Mouse (Mus musculus) forebrain, embryonic 15.5 days (tissue): ENCODE results near the gene Dcbld2. TPM values are rescaled to one million over a fixed set of nuclear protein-coding genes. Genes with fewer than 3 reads are reported as not detected.

Experiments
- ATAC-seq: fragments of 200-750 bp; cut with Nextera tagmentation; replicated peaks from 2 replicates; pipeline ENCODE4 v1.8.0; 2017; ENCODE audit warnings: mild to moderate bottlenecking, moderate TSS enrichment, moderate library complexity
- H3K27ac ChIP-seq: fragments of 300-500 bp; sonication (generic); replicated peaks from 2 replicates; pipeline ENCODE4 v1.5.1; 2015; ENCODE audit warnings: mild to moderate bottlenecking, inconsistent platforms
- H3K27me3 ChIP-seq: fragments of 300-500 bp; sonication (generic); 2 replicates; pipeline ENCODE4 v1.6.1; 2015; ENCODE audit warnings: inconsistent platforms
- H3K36me3 ChIP-seq: fragments of 300-500 bp; sonication (generic); 2 replicates; pipeline ENCODE4 v1.6.1; 2015; ENCODE audit warnings: mild to moderate bottlenecking, inconsistent platforms
- H3K4me1 ChIP-seq: fragments of 300-500 bp; sonication (generic); 2 replicates; pipeline ENCODE4 v1.6.1; 2015; ENCODE audit warnings: inconsistent platforms
- H3K4me2 ChIP-seq: fragments of 300-500 bp; sonication (generic); replicated peaks from 2 replicates; pipeline ENCODE4 v1.6.1; 2015; ENCODE audit warnings: mild to moderate bottlenecking, inconsistent platforms
- H3K4me3 ChIP-seq: fragments of 300-500 bp; sonication (generic); 2 replicates; pipeline ENCODE4 v1.5.1; 2015; ENCODE audit warnings: mild to moderate bottlenecking, inconsistent platforms
- H3K9ac ChIP-seq: fragments of 300-500 bp; sonication (generic); replicated peaks from 2 replicates; pipeline ENCODE4 v1.6.1; 2015; ENCODE audit warnings: mild to moderate bottlenecking, inconsistent platforms
- H3K9me3 ChIP-seq: fragments of 300-500 bp; sonication (generic); 2 replicates; pipeline ENCODE4 v1.6.1; 2016; ENCODE audit warnings: inconsistent platforms
- WGBS: fragments of 180-500 bp; shearing (Covaris S2); methylation state at CpG from one replicate; pipeline ENCODE4 v1.1.7; 2015; ENCODE audit warnings: mixed read lengths; 5-methylcytosine and 5-hydroxymethylcytosine counted together
- polyA plus RNA-seq: library from polyadenylated mRNA; unstranded; fragments of >200 nt; fragmentation: Nextera tagmentation; extraction: Ambion mirVana; gene quantifications from 2 replicates; pipeline ENCODE4 v1.2.1, GENCODE M21; 2015

The Dcbld2 gene
- polyA plus RNA-seq, 1 experiment from 2014 or later, result 5.0 TPM

DNA sequence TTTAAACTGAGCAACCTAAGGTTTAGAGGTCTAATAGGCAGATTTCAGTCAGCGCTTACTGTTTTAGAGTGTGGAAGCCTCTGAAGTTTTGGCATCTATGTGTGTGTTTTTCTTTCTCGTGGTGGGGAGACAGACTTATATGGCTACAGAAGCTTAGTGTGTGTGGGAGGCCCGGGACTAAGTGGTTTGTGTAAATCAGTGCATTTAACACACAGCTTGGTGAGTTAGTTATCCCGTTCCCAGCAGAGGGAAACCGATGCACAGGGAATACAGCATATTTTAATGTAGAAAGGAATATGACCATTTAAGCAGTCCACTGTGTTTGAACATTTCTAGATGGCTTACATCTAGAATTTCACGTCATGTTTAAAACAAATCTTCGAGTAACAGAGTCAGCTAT is 1.6 kb downstream of the Dcbld2 start:
- no peaks in the 10 kb centered on the region for H3K27me3 ChIP-seq
- ATAC-seq, result no peak
- no peak overlapping the region for H3K27ac ChIP-seq
- H3K9me3 ChIP-seq, result no peaks in the 10 kb centered on the region
- 40% methylated on average over 7 of the region's 7 CpGs for WGBS
- H3K4me2 ChIP-seq, result peak overlapping the region; percentile 53
- H3K9ac ChIP-seq, result peak overlapping the region; percentile 75; the same call in 1 of the 2 replicates
- H3K4me3 ChIP-seq, result peak overlapping the region; percentile 59
- H3K36me3 ChIP-seq, result no peaks in the 10 kb centered on the region
- peaks cover 13% of the 10 kb centered on the region for H3K4me1 ChIP-seq

DNA sequence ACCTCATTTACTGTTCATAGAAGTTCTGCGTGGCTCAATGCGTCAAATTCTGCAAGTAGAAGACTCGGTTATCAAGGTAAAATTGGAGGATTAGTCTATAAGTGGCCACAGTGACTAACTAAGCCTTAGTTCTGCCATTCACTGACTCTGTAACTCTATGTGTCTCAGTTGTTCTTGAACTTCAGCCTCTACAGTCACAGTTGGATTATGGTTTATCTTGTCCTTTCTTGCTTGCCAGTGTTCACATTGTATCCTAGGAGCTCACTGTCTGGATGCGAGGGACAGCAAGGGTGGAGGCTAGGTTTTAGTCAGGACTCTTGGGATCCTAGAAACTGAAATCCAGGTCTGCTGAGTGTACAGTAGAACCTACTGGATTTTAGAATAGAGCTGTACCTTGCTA is 6.6 kb downstream of the Dcbld2 start:
- Histone ChIP-seq H3K9me3 (no peaks in the 10 kb centered on the region), H3K36me3 (no peaks in the 10 kb centered on the region), H3K4me1 (peaks cover 2% of the 10 kb centered on the region), H3K9ac (no peak overlapping the region), H3K4me2 (no peak overlapping the region), H3K27me3 (no peaks in the 10 kb centered on the region), H3K27ac (no peak overlapping the region), H3K4me3 (no peak overlapping the region)
- ATAC-seq, result no peak
- WGBS, result 93% methylated on average over 4 of the region's 4 CpGs

DNA sequence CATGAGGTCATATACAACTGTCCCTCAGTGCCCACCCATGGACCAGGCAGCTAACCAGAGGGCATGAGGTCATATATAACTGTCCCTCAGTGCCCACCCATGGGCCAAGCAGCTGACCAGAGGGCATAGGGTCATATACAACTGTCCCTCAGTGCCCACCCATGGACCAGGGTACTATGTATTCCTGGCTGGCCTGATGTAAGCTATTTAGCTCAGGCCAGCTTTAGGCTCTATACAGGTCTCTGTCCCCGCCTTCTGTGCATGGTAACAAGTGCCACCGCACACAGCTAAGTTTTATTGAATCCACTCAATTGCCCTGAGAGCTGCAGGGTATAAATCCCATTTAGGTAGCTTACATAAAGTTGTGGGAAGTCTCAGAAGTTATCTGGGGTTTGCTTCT is 7.3 kb downstream of the Dcbld2 start:
- Histone ChIP-seq H3K27ac (no peak overlapping the region), H3K9me3 (no peaks in the 10 kb centered on the region), H3K4me2 (no peak overlapping the region), H3K27me3 (no peaks in the 10 kb centered on the region), H3K4me1 (no peaks in the 10 kb centered on the region), H3K4me3 (no peak overlapping the region), H3K9ac (no peak overlapping the region), H3K36me3 (no peaks in the 10 kb centered on the region)
- 95% methylated on average over 2 of the region's 2 CpGs for WGBS
- ATAC-seq, result 0 out of 2 replicates have a peak, but pooled peaks have one; percentile 29

DNA sequence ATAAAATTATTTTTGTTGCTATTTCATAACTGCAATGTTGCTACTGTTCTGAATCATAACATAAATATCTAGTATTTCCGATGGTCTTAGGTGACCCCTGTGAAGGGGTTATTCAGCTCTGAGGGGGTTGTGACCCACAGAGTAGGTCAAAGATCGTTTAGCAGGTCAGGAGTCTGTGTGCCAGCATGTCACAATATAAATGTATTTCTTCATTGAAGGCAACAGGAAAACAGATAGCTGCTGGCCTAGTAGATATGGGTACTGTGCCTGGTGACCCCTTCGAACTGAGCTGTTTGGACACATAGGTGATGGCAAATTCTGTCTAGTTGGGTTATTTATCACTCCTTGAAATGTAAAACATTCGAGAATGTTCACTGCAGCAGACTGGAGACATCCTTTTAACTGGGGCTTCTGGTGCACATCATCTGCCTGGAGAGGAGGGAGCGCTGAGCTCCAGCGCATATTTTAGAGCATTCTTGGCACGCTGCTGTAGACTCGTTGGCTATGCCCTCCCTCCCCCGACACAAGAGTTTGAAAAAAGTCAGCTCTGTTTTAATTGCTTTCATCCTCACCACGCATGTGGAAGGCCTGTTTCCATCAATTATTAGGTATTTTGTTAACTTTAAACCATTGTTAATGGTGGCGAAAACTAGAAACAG is 13.6 kb downstream of the Dcbld2 start:
- Histone ChIP-seq H3K27ac (no peak overlapping the region), H3K4me1 (peaks cover 9% of the 10 kb centered on the region), H3K36me3 (no peaks in the 10 kb centered on the region), H3K4me2 (no peak overlapping the region), H3K27me3 (no peaks in the 10 kb centered on the region), H3K9ac (no peak overlapping the region), H3K4me3 (no peak overlapping the region), H3K9me3 (no peaks in the 10 kb centered on the region)
- ATAC-seq, result peak; percentile 57; the same call in 1 of the 2 replicates
- WGBS, result 41% methylated on average over 11 of the region's 11 CpGs

DNA sequence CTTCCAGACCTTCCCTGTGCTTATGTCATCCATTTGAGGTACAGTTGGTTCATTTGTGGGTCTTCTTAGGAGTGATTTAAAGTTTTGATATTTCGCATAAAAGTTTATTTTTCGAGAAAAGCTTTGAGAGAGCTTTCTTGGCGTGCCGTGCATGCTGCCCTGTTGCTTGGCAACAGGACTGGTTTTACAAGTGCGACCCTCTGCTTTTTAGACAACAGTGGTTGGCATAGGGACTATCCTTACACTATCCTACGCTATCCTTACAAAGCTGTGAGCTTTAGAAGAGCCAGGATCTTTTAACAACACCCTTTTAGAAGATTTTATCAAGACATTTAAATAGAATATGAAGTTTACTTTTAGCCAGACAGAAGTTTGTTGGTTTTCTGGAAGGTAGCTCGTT is 22.0 kb downstream of the Dcbld2 start:
- WGBS, result 76% methylated on average over 7 of the region's 7 CpGs
- H3K9me3 ChIP-seq, result no peaks in the 10 kb centered on the region
- ATAC-seq, result no peak
- H3K9ac ChIP-seq, result no peak overlapping the region
- H3K36me3 ChIP-seq, result no peaks in the 10 kb centered on the region
- no peak overlapping the region for H3K4me2 ChIP-seq
- H3K27me3 ChIP-seq, result no peaks in the 10 kb centered on the region
- no peak overlapping the region for H3K4me3 ChIP-seq
- H3K4me1 ChIP-seq, result no peaks in the 10 kb centered on the region
- H3K27ac ChIP-seq, result no peak overlapping the region

DNA sequence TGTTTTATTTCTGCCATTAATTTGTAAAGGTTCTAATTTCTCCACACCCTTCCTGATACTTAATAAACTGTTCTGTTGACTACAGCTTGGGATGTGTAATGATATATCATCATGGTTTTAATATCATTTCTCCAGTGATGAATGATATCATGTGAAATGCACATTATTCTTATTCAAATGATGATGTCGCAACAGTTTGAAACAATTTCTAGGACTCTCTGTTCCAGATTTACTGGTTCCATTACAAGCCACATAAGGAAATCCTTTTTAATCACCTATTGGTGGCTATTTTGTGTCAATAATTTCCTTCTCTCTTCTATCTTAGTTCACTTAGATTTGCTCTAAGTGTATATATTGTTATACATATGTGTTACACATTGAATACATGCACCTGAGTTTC is 24.1 kb downstream of the Dcbld2 start:
- Histone ChIP-seq H3K9me3 (no peaks in the 10 kb centered on the region), H3K9ac (no peak overlapping the region), H3K27ac (no peak overlapping the region), H3K4me3 (no peak overlapping the region), H3K27me3 (no peaks in the 10 kb centered on the region), H3K36me3 (peaks cover 3% of the 10 kb centered on the region; the same call in 1 of the 2 replicates), H3K4me2 (no peak overlapping the region), H3K4me1 (no peaks in the 10 kb centered on the region)
- 93% methylated on average over 1 of the region's 1 CpGs for WGBS
- no peak for ATAC-seq

DNA sequence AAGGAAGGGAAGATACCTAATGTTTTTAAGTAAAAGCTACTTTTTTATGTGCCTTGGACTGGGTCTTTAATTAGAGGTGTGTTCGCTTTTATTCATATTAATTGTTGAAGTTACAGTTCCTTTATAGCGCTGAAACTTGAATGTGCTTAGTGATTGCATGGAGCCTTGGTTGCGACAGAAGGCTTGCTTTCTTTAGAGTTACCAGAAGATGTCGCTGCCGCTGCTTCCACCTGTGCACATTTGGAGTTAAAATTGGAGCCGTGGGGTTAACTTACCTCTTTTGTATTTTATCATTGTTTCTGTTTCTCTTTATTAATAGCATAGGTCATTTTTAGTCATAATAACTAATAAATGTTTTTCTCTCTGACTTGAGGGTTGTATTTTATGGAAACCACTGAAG is 36.5 kb downstream of the Dcbld2 start:
- ATAC-seq, result no peak
- Histone ChIP-seq H3K9ac (no peak overlapping the region), H3K4me2 (no peak overlapping the region), H3K4me1 (no peaks in the 10 kb centered on the region), H3K27me3 (no peaks in the 10 kb centered on the region), H3K36me3 (peaks cover under 1% of the 10 kb centered on the region; the same call in 1 of the 2 replicates), H3K9me3 (no peaks in the 10 kb centered on the region), H3K4me3 (no peak overlapping the region), H3K27ac (no peak overlapping the region)
- 68% methylated on average over 6 of the region's 6 CpGs for WGBS

DNA sequence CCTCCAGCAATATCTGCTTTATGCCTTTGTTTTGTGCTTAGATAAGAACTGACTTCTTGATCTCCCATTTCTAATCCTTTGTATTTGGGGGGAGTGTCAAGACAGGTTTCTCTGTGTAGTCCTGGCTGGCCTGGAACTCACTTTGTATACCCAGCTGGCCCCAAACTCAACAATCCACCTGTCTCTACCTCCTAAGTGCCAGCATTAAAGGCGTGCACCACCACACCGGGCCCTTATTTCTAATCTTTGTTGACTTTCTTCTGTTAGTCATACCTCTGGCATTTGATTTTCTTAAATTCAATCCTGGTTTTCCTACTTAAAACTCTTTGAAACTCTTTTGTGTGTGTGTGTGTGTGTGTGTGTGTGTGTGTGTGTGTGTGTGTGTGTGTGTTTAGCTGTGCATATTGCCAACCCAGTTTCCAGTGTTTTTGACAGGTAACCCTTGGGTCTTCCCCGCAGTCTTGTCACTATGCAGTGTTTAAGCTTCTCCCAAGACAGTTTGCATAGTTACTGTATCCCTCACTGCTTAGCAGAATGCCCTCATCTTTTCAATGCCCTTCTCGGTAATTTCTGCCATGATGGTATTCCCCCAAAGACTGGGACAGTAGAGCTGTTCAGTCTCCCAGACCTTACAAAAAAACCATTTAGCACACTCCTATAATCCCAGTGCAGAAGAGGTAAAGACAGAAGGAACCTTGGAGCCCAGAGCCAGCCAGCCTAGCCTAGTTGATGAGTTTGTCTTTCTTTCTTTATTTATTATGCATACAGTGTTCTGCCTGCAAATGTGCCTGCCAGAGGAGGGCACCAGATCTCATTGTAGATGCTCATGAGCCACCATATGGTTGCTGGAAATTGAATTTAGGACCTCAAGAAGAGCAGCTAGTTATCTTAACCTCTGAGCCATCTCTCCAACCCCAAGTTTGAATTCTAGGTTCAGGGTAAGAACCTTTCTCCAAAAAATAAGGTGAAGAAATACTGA is 38.3 kb downstream of the Dcbld2 start:
- Histone ChIP-seq H3K36me3 (peaks cover 8% of the 10 kb centered on the region), H3K9ac (no peak overlapping the region), H3K9me3 (no peaks in the 10 kb centered on the region), H3K4me2 (no peak overlapping the region), H3K4me3 (no peak overlapping the region), H3K27me3 (no peaks in the 10 kb centered on the region), H3K4me1 (no peaks in the 10 kb centered on the region), H3K27ac (no peak overlapping the region)
- no peak; the same call in 1 of the 2 replicates for ATAC-seq
- 98% methylated on average over 4 of the region's 4 CpGs for WGBS

DNA sequence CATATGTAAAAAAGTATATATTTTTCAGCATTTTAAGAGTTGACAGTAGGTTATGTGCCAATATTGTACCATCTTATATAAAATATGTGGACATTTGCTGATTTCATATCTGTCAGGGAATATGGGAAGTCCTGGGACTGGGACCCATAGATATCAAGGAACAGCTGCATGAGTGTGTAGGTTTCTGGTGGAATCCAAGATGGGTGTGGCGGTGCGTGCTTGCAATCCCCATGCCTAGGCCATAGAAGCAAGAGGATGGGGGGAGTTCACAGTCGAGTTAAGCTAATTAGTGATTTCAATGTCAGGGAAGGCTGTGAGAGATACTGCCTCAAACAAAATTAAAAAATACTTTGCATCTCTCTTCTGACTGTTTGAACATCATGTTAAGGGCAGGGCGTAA is 40.8 kb downstream of the Dcbld2 start:
- H3K4me2 ChIP-seq, result no peak overlapping the region
- no peak overlapping the region for H3K27ac ChIP-seq
- no peaks in the 10 kb centered on the region for H3K27me3 ChIP-seq
- H3K4me1 ChIP-seq, result no peaks in the 10 kb centered on the region
- H3K9me3 ChIP-seq, result no peaks in the 10 kb centered on the region
- H3K36me3 ChIP-seq, result peaks cover 12% of the 10 kb centered on the region
- 85% methylated on average over 4 of the region's 4 CpGs for WGBS
- no peak overlapping the region for H3K9ac ChIP-seq
- no peak for ATAC-seq
- H3K4me3 ChIP-seq, result no peak overlapping the region

DNA sequence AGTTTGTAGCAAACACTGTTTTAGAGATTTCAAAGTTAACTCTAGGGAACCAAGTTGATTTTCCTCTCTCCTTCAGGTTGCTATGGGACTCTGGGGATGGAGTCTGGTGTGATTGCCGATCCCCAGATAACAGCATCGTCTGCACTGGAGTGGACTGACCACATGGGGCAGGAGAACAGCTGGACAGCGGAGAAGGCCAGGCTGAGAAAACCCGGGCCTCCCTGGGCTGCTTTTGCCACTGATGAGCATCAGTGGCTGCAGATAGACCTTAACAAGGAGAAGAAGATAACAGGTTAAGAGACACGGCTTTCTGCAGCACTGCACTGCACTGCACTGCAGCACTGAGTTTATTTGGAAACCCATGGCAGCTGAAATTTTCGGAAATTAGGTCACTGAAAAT is 42.4 kb downstream of the Dcbld2 start:
- 78% methylated on average over 6 of the region's 6 CpGs for WGBS
- no peaks in the 10 kb centered on the region for H3K27me3 ChIP-seq
- no peak overlapping the region for H3K27ac ChIP-seq
- H3K4me1 ChIP-seq, result no peaks in the 10 kb centered on the region
- ATAC-seq, result no peak
- H3K4me3 ChIP-seq, result no peak overlapping the region
- H3K9me3 ChIP-seq, result no peaks in the 10 kb centered on the region
- H3K9ac ChIP-seq, result no peak overlapping the region
- peaks cover 12% of the 10 kb centered on the region for H3K36me3 ChIP-seq
- no peak overlapping the region for H3K4me2 ChIP-seq

DNA sequence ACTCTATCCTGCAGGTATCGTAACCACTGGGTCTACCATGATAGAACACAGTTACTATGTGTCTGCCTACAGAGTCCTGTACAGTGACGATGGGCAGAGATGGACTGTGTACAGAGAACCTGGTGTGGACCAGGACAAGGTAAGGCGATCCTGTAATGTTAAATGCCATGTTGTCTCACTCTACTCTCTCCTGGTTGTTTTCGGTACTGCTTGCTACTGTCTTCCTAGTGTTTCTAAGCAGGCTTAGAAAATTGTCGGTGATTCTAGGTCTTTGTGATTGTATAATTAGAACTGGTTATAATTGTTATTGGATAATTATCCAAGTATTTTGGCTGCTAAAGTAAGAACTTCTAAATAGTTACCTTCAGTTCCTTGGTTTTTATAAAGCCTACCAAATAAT is 43.4 kb downstream of the Dcbld2 start:
- H3K9me3 ChIP-seq, result no peaks in the 10 kb centered on the region
- no peaks in the 10 kb centered on the region for H3K4me1 ChIP-seq
- peaks cover 12% of the 10 kb centered on the region for H3K36me3 ChIP-seq
- ATAC-seq, result no peak
- no peak overlapping the region for H3K4me2 ChIP-seq
- H3K4me3 ChIP-seq, result no peak overlapping the region
- no peaks in the 10 kb centered on the region for H3K27me3 ChIP-seq
- no peak overlapping the region for H3K27ac ChIP-seq
- no peak overlapping the region for H3K9ac ChIP-seq
- 93% methylated on average over 5 of the region's 5 CpGs for WGBS

DNA sequence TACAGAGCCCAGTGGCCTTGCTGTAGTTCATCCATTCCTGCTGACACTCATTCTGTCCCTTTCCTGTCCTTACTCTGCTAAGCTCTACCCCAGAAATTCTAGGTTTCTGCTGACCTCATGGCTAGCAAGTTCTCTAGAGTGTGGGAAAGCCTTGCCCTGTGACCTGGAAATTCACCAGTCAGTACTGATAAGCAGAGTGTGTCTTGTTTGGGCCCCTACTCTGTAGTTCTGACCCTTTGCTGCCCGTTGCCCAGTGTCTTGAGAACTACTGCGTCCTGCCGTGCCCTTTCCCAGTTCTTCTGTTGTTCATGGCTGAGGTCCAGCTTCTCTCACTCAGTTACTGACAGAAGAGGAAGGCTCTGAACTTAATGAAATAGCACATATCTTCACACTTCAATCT is 44.9 kb downstream of the Dcbld2 start:
- no peak overlapping the region for H3K27ac ChIP-seq
- no peak overlapping the region for H3K4me3 ChIP-seq
- ATAC-seq, result no peak
- no peaks in the 10 kb centered on the region for H3K9me3 ChIP-seq
- no peaks in the 10 kb centered on the region for H3K27me3 ChIP-seq
- H3K36me3 ChIP-seq, result peaks cover 16% of the 10 kb centered on the region
- H3K9ac ChIP-seq, result no peak overlapping the region
- no peak overlapping the region for H3K4me2 ChIP-seq
- H3K4me1 ChIP-seq, result no peaks in the 10 kb centered on the region
- WGBS, result 83% methylated on average over 3 of the region's 3 CpGs
